Mouse (Mus musculus) gastrocnemius, postnatal 14 days (tissue): Measurements from ENCODE around the gene Wfdc10. TPM values are rescaled to one million over a fixed set of nuclear protein-coding genes. Genes with fewer than 3 reads are reported as not detected.

Experiments
- DNase-seq: peaks from one replicate; pipeline ENCODE4 v3.0.0; 2021; ENCODE audit warnings: mixed read lengths
- intact Hi-C: fragments of 180-260 bp; cut with DNase I; formaldehyde crosslinking; loops from one replicate; pipeline ENCODE4 v1.15.1; 2025; ENCODE audit warnings: low total_unique reads
- total RNA-seq, 2 experiments: library from RNA; stranded (reverse); gene quantifications; 2 replicates each; pipeline ENCODE4 v1.2.3; 2021

Wfdc10 gene
- total RNA-seq, 2 experiments from 2014 or later = not detected

DNA sequence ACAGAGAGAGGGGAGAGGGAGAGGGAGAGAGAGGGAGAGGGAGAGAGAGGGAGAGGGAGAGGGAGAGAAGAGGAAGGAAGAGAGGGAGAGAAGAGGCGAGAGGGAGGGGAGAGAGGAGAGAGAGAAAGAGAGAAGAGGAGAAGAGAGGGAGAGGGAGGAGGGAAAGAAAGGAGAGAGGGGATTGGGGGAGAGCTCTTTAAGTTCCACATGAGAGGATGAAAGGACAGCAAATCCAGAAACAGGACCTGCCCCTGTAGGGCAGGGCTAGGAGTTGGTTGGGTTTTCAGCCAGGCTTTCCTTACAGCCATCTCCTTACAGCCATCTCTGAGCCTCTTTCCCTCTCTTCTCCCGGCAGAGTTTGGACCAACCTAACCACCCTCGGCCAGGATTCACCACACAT, 29.0 kb downstream of the Wfdc10 start, which contains the start of gene Wfdc13:
Gene Wfdc13, plus strand, starts transcription at position 301 of the 400 bp plus-strand sequence.
- intact Hi-C loops = loop anchor here (5.0 kb wide), 1 partner anchor 37 kb away; no protein-coding TSS in a partner anchor
- DNase-seq = no peak

DNA sequence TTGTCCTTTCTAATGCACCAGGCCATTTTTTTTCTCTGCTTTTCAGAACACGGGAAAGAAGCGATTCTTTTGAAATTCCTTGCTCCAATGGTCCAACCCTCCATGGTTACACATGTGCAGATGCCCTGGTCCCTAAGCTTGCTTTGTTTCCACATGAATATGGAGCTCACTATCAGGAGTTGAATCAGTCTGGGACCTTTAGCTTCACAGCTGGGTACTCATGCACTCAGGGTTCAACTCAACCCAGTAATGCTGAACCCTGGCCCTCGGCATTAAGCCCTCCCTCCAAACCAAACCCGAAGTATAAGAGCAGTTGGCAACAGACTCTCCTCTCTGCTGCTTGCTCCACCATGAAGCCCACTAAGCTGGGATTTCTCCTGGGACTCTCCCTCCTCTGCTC, 42.4 kb downstream of the Wfdc10 start, which contains the start of gene Spint4:
Gene Spint4, plus strand, starts transcription at position 301 of the 400 bp plus-strand sequence.
- no peak for DNase-seq
- intact Hi-C loops = no loop called here

- no peak for DNase-seq
- intact Hi-C loops = no loop called here
These were observed 45.1 kb downstream of the Wfdc10 start for GRCm38 (mm10) chr2:164700959-164701358.

DNA sequence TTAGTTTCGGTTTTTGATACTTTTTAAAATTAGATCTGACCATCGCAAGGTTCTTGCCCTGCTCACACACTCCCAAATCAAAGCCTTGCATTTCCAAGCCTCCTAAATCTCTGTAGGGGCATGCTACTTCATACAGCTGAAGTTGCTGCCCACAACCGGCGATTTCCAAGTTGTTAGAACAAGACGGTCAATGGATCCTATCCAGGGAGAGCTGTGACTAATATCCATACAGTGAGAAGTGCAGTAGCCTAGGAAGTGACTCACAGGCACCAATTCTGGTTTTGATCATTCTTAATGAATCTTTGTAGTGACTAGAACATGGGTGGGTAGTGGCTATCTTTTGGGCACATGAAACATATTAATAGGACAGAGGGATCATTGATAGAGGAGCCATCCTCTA, 45.9 kb downstream of the Wfdc10 start:
- intact Hi-C loops = no loop called here

DNA sequence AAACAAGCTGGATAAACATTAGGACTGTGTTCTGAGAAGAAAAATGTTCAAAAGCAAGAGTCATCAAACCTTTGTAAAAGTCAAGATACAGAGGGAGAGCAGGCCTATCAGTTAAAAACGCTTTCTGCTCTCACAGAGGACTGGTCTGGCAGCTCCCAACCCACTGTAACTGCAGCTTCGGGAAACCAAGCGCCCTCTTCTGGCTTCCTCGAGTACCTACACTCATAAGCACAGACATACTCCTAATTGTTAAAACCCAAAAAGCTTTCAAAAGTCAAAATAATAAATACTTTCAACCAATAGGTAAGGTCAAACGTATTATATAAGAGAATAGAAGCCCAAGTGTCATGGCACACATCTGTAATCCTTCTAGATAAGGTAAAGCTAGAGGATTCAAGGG, 48.4 kb downstream of the Wfdc10 start:
- DNase-seq = no peak
- intact Hi-C loops = no loop called here

More for the DNA sequence above, 45.9 kb downstream of the Wfdc10 start:
- DNase-seq = no peak

- no peak for DNase-seq
- intact Hi-C loops = no loop called here
These were observed 49.5 kb downstream of the Wfdc10 start for GRCm38 (mm10) chr2:164705328-164705727.

GRCm38 (mm10) chr2:164705991-164706390, 50.1 kb downstream of the Wfdc10 start:
- intact Hi-C loops = no loop called here
- no peak for DNase-seq

Other genes with a start within 250 kb of the Wfdc10 start
- 10 to 100 TPM; 45.1 to 72.6 TPM for gene Sdc4, start 212.2 kb upstream of the Wfdc10 start, total RNA-seq
- gene Sys1, start 199.1 kb upstream of the Wfdc10 start, total RNA-seq = 10 to 100 TPM; 15.0 to 15.6 TPM
- 1 to 10 TPM in 1 of 2 experiments, under 1 TPM in 1; 0.62 to 2.6 TPM for gene Gm20458, start 195.1 kb upstream of the Wfdc10 start, total RNA-seq
- gene Trp53tg5, start 182.3 kb upstream of the Wfdc10 start, total RNA-seq = not detected
- gene Dbndd2, start 169.9 kb upstream of the Wfdc10 start, total RNA-seq = 10 to 100 TPM; 14.6 to 20.6 TPM
- 10 to 100 TPM; 36.8 to 41.0 TPM for gene Pigt, start 158.5 kb upstream of the Wfdc10 start, total RNA-seq
- gene Wfdc2, start 93.6 kb upstream of the Wfdc10 start, total RNA-seq = not detected
- gene Spint3, start 82.6 kb upstream of the Wfdc10 start, total RNA-seq = not detected
- not detected for gene Wfdc6a, start 70.6 kb upstream of the Wfdc10 start, total RNA-seq
- not detected for gene Eppin, start 62.5 kb upstream of the Wfdc10 start, total RNA-seq
- gene Wfdc6b, start 42.5 kb upstream of the Wfdc10 start, total RNA-seq = not detected
- not detected for gene Wfdc8, start 42.4 kb upstream of the Wfdc10 start, total RNA-seq
- gene Wfdc16, start 17.2 kb upstream of the Wfdc10 start, total RNA-seq = not detected
- not detected for gene Wfdc9, start 537 bp downstream of the Wfdc10 start, total RNA-seq
- gene Wfdc11, start 18.0 kb downstream of the Wfdc10 start, total RNA-seq = not detected
- gene Wfdc13, start 29.1 kb downstream of the Wfdc10 start, total RNA-seq = not detected
- not detected for gene Spint4, start 42.5 kb downstream of the Wfdc10 start, total RNA-seq
- not detected for gene Spint5, start 59.3 kb downstream of the Wfdc10 start, total RNA-seq
- not detected for gene Wfdc3, start 89.9 kb downstream of the Wfdc10 start, total RNA-seq
- gene Dnttip1, start 89.9 kb downstream of the Wfdc10 start, total RNA-seq = 10 to 100 TPM; 23.4 to 26.6 TPM
- gene Ube2c, start 113.9 kb downstream of the Wfdc10 start, total RNA-seq = 1 to 10 TPM; 6.9 to 8.1 TPM
- gene Tnnc2, start 123.9 kb downstream of the Wfdc10 start, total RNA-seq = over 10,000 TPM; 14,912 to 15,737 TPM
- gene Snx21, start 129.8 kb downstream of the Wfdc10 start, total RNA-seq = 10 to 100 TPM; 18.0 to 18.7 TPM
- gene Acot8, start 148.8 kb downstream of the Wfdc10 start, total RNA-seq = 1 to 10 TPM; 9.0 to 9.7 TPM
- gene Zswim3, start 149.1 kb downstream of the Wfdc10 start, total RNA-seq = 1 to 10 TPM; 1.1 to 1.2 TPM
- gene Zswim1, start 166.6 kb downstream of the Wfdc10 start, total RNA-seq = 1 to 10 TPM; 3.3 to 4.6 TPM
- gene Spata25, start 172.5 kb downstream of the Wfdc10 start, total RNA-seq = under 1 TPM in 1 of 2 experiments, not detected in 1; 0.49 TPM
- gene Ctsa, start 176.8 kb downstream of the Wfdc10 start, total RNA-seq = 10 to 100 TPM; 51.4 to 55.2 TPM
- gene Neurl2, start 177.4 kb downstream of the Wfdc10 start, total RNA-seq = 10 to 100 TPM; 44.8 to 49.4 TPM
- 10 to 100 TPM; 19.9 to 22.8 TPM for gene Pltp, start 201.7 kb downstream of the Wfdc10 start, total RNA-seq
- 10 to 100 TPM; 22.2 to 26.6 TPM for gene Pcif1, start 223.3 kb downstream of the Wfdc10 start, total RNA-seq